Mouse (Mus musculus) bone marrow, adult 2 months (tissue): ENCODE data around the gene Alox12e. TPM values are rescaled to one million over a fixed set of nuclear protein-coding genes. Genes with fewer than 3 reads are reported as not detected.
A peak's percentile ranks its signal among the peaks of the same experiment; 100 is the strongest.

Source experiments
- H3K27ac ChIP-seq: fragments of 200-500 bp; 2 replicates; pipeline ENCODE4 v1.5.1; 2012; ENCODE audit warnings: low read depth, mild to moderate bottlenecking, control low read depth, inconsistent platforms, low read length; ENCODE audit not compliant: control insufficient read depth, poor library complexity, insufficient read depth
- H3K4me1 ChIP-seq: fragments of 200-500 bp; 2 replicates; pipeline ENCODE4 v1.6.1; 2011; ENCODE audit warnings: low read length; ENCODE audit not compliant: control insufficient read depth, insufficient read depth
- H3K4me3 ChIP-seq: fragments of 200-500 bp; replicated peaks from 2 replicates; pipeline ENCODE3; 2011; ENCODE audit warnings: mild to moderate bottlenecking, low read depth, low read length, control low read depth; ENCODE audit not compliant: control insufficient read depth
- CTCF ChIP-seq: fragments of 200-500 bp; IDR thresholded peaks from 2 replicates; pipeline ENCODE4 v1.5.1; 2011; ENCODE audit warnings: low read length, control low read depth; ENCODE audit not compliant: control insufficient read depth, insufficient read depth
- POLR2A ChIP-seq: fragments of 200-500 bp; IDR thresholded peaks from 2 replicates; pipeline ENCODE4 v1.6.1; 2011; ENCODE audit warnings: low read depth, mild to moderate bottlenecking, control low read depth, low read length, borderline replicate concordance; ENCODE audit not compliant: control insufficient read depth
- WGBS: fragments of 180-500 bp; shearing (Covaris S2); methylation state at CpG from one replicate; pipeline ENCODE4 v1.1.7; 2018; 5-methylcytosine and 5-hydroxymethylcytosine counted together
- polyA plus RNA-seq: library from polyadenylated mRNA; stranded (reverse); fragments of >200 nt; gene quantifications from 2 replicates; pipeline ENCODE4 v1.2.4, GENCODE M21; 2011; ENCODE audit warnings: low replicate concordance; ENCODE audit not compliant: missing spikeins, insufficient read depth, insufficient read length

The Alox12e gene
- polyA plus RNA-seq, 1 experiment = not detected

- H3K4me1 ChIP-seq = peaks cover 2% of the 10 kb centered on the region
- WGBS = 3% methylated on average over 12 of the region's 12 CpGs
- 0 out of 2 replicates have a peak overlapping the region, but pooled peaks have one; percentile 12 for H3K27ac ChIP-seq
- no peak overlapping the region for H3K4me3 ChIP-seq
- TF ChIP-seq POLR2A (no peak), CTCF (no peak)
Measured at GRCm38 (mm10) chr11:70297836-70298454, 24.5 kb downstream of the Alox12e start.

- H3K4me3 ChIP-seq = no peak overlapping the region
- no peak for TF ChIP-seq CTCF
- no peak for TF ChIP-seq POLR2A
Measured at GRCm38 (mm10) chr11:70297405-70297804, 25.0 kb downstream of the Alox12e start.

GRCm38 (mm10) chr11:70293881-70294280 lies 28.5 kb downstream of the Alox12e start:
- 87% methylated on average over 6 of the region's 6 CpGs for WGBS
- Histone ChIP-seq H3K4me1 (peaks cover 5% of the 10 kb centered on the region), H3K27ac (no peak overlapping the region), H3K4me3 (no peak overlapping the region)
- TF ChIP-seq POLR2A = no peak
- TF ChIP-seq CTCF = no peak

More at GRCm38 (mm10) chr11:70297405-70297804, 25.0 kb downstream of the Alox12e start:
- 20% methylated on average over 4 of the region's 4 CpGs for whole genome bisulfite sequencing
- H3K4me1 ChIP-seq = peaks cover 2% of the 10 kb centered on the region
- 0 out of 2 replicates have a peak overlapping the region, but pooled peaks have one; percentile 12 for H3K27ac ChIP-seq

GRCm38 (mm10) chr11:70291235-70291634 lies 31.2 kb downstream of the Alox12e start:
- TF ChIP-seq CTCF (no peak), POLR2A (no peak)
- no peak overlapping the region for H3K27ac ChIP-seq
- no peak overlapping the region for H3K4me3 ChIP-seq
- 16% methylated on average over 6 of the region's 6 CpGs for WGBS
- peaks cover 3% of the 10 kb centered on the region; the same call in 1 of the 2 replicates for H3K4me1 ChIP-seq

GRCm38 (mm10) chr11:70289236-70289635 lies 33.2 kb downstream of the Alox12e start:
- no peak overlapping the region for H3K4me3 ChIP-seq
- TF ChIP-seq CTCF = no peak
- no peak for TF ChIP-seq POLR2A
- H3K27ac ChIP-seq = no peak overlapping the region
- 25% methylated on average over 6 of the region's 6 CpGs for WGBS
- peaks cover 3% of the 10 kb centered on the region; the same call in 1 of the 2 replicates for H3K4me1 ChIP-seq

GRCm38 (mm10) chr11:70288102-70288501 lies 34.3 kb downstream of the Alox12e start:
- no peak overlapping the region for H3K4me3 ChIP-seq
- H3K27ac ChIP-seq = no peak overlapping the region
- peaks cover 3% of the 10 kb centered on the region; the same call in 1 of the 2 replicates for H3K4me1 ChIP-seq
- WGBS = 67% methylated on average over 10 of the region's 10 CpGs
- TF ChIP-seq POLR2A = no peak
- TF ChIP-seq CTCF = no peak

- peaks cover 2% of the 10 kb centered on the region; the same call in 1 of the 2 replicates for H3K4me1 ChIP-seq
- WGBS = 59% methylated on average over 5 of the region's 5 CpGs
- TF ChIP-seq POLR2A (no peak), CTCF (no peak)
- no peak overlapping the region for H3K4me3 ChIP-seq
- H3K27ac ChIP-seq = no peak overlapping the region
Measured at GRCm38 (mm10) chr11:70285686-70286085, 36.7 kb downstream of the Alox12e start.

DNA sequence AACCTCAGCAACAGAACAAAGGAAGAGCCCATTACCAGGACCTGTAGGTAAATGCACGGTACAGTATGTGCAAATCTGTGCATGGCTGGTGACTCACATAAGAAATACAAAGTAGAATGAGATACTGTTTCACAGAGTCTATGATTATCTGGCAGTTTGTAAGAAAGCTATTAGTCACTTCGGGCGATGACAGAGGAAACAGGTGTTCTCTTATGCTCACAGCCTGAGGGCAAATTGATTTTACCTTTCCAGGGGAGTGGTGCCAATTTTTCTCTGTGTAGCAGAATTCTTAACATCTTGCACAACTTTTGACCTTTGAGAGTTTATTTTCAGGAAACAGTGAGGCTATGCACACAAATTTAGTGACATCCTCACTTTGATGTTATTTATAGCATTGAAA lies 37.7 kb downstream of the Alox12e start:
- WGBS = 8% methylated on average over 3 of the region's 3 CpGs
- Histone ChIP-seq H3K4me1 (peaks cover 1% of the 10 kb centered on the region; the same call in 1 of the 2 replicates), H3K27ac (no peak overlapping the region), H3K4me3 (no peak overlapping the region)
- TF ChIP-seq CTCF = no peak
- TF ChIP-seq POLR2A = no peak
